Mouse (Mus musculus) heart, embryonic 11.5 days (tissue): ENCODE measurements around the gene Btf3l4. TPM values are rescaled to one million over a fixed set of nuclear protein-coding genes. Genes with fewer than 3 reads are reported as not detected.

Experiments
- ATAC-seq: fragments of 200-750 bp; cut with Nextera tagmentation; replicated peaks from 2 replicates; pipeline ENCODE4 v1.8.0; 2017; ENCODE audit warnings: moderate library complexity; ENCODE audit not compliant: insufficient number of reproducible peaks, low FRiP score, low TSS enrichment
- H3K27ac ChIP-seq: fragments of 300-500 bp; sonication (generic); 2 replicates; pipeline ENCODE4 v1.5.1; 2014; ENCODE audit warnings: mild to moderate bottlenecking, low read depth, low read length
- H3K27me3 ChIP-seq: fragments of 300-500 bp; sonication (generic); 2 replicates; pipeline ENCODE4 v1.6.1; 2014; ENCODE audit warnings: mild to moderate bottlenecking, low read length, mixed read lengths; ENCODE audit not compliant: control insufficient read depth, insufficient read depth
- H3K36me3 ChIP-seq: fragments of 300-500 bp; sonication (generic); 2 replicates; pipeline ENCODE4 v1.6.1; 2014; ENCODE audit warnings: mild to moderate bottlenecking, low read length, moderate library complexity, mixed read lengths; ENCODE audit not compliant: control insufficient read depth, insufficient read depth
- H3K4me1 ChIP-seq: fragments of 300-500 bp; sonication (generic); 2 replicates; pipeline ENCODE4 v1.6.1; 2014; ENCODE audit warnings: low read length; ENCODE audit not compliant: control insufficient read depth, insufficient read depth
- H3K4me2 ChIP-seq: fragments of 300-500 bp; sonication (generic); 2 replicates; pipeline ENCODE4 v1.6.1; 2014; ENCODE audit warnings: mild to moderate bottlenecking, moderate library complexity
- H3K4me3 ChIP-seq: fragments of 300-500 bp; sonication (generic); 2 replicates; pipeline ENCODE4 v1.5.1; 2014; ENCODE audit warnings: low read depth, low read length
- H3K9ac ChIP-seq: fragments of 300-500 bp; sonication (generic); 2 replicates; pipeline ENCODE4 v1.6.1; 2014; ENCODE audit warnings: mild to moderate bottlenecking, low read depth, low read length, moderate library complexity
- H3K9me3 ChIP-seq: fragments of 300-500 bp; sonication (generic); replicated peaks from 2 replicates; pipeline ENCODE4 v1.6.1; 2016; ENCODE audit warnings: low read length; ENCODE audit not compliant: control insufficient read depth
- WGBS: fragments of 180-500 bp; shearing (Covaris S2); extraction: QIAGEN DNeasy Blood & Tissue Kit; methylation state at CpG from one replicate; pipeline ENCODE4 v1.1.7; 2014; ENCODE audit not compliant: insufficient replicate concordance; 5-methylcytosine and 5-hydroxymethylcytosine counted together
- polyA plus RNA-seq: library from polyadenylated mRNA; unstranded; fragments of >200 nt; fragmentation: Nextera tagmentation; extraction: Ambion mirVana; gene quantifications from 2 replicates; pipeline ENCODE4 v1.2.1, GENCODE M21; 2014

Gene Btf3l4
- polyA plus RNA-seq, 1 experiment from 2014 or later = 162 TPM

DNA sequence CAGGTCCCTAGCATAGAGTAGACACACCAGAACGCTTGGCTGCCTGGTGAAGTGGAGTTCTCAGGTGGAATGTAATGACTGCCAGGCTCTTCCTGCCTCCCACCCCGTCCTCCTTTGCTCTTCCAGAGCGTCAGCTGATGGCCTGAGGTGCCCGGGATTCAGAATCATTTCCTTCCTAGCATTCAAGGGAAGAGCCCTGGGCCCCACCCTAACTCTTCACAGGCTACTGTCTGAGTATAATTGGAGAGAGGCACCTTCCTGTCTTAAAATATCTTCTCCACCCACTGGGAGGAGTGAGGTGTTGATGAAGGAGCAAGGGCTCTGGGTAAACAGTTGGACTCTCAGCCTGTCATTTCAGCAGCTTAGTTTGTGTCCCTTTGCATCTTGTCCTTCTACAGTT, 36.7 kb downstream of the Btf3l4 start:
- H3K36me3 ChIP-seq = no peaks in the 10 kb centered on the region
- no peak overlapping the region for H3K4me3 ChIP-seq
- no peak overlapping the region for H3K27ac ChIP-seq
- no peak for ATAC-seq
- no peaks in the 10 kb centered on the region for H3K27me3 ChIP-seq
- H3K9me3 ChIP-seq = no peaks in the 10 kb centered on the region
- H3K4me1 ChIP-seq = no peaks in the 10 kb centered on the region
- H3K4me2 ChIP-seq = no peak overlapping the region
- WGBS = 26% methylated on average over 4 of the region's 4 CpGs
- no peak overlapping the region for H3K9ac ChIP-seq

DNA sequence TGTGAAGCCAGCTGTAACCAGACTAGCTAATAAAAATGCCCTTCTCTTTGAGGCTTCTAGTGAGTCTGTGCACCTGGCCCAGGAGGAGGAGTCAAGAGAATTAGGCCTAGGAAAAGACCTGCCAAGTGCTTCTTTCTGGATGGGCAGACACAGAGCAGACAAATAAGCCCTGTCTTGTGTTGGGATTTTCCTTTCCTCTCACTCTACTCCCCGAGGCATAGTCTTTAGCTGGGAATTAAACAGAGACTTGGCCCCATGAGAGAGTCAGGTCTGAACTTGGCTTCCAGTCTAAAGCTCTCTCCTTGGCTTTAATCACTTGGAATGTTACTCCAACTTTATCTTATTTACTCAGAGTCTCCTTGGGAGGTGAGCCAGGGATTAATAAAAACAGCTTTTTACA, 39.5 kb downstream of the Btf3l4 start:
- no peaks in the 10 kb centered on the region for H3K4me1 ChIP-seq
- no peaks in the 10 kb centered on the region for H3K27me3 ChIP-seq
- H3K4me2 ChIP-seq = no peak overlapping the region
- ATAC-seq = no peak
- WGBS = 38% methylated on average over 1 of the region's 1 CpGs
- H3K9me3 ChIP-seq = no peaks in the 10 kb centered on the region
- H3K9ac ChIP-seq = no peak overlapping the region
- H3K4me3 ChIP-seq = no peak overlapping the region
- H3K36me3 ChIP-seq = no peaks in the 10 kb centered on the region
- no peak overlapping the region for H3K27ac ChIP-seq

DNA sequence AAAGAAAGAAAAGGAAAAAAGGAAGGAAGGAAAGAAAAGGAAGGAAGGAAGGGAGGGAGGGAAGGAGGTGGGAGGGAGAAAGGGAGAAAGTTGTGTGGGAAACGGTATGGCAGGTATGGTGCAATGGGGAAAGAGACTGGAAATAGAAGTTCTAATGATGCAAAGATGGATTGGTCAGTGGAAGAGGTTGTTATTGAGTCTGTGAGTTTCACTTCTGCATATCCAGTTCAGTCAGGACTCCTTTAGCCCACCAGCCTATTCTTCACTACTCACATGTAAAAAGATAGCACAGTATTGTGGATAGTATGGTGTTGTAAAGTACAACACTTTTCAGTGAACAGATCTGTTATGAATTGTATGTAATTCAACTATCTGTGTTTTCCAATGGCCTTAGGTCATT, 42.9 kb downstream of the Btf3l4 start:
- Histone ChIP-seq H3K36me3 (no peaks in the 10 kb centered on the region), H3K9me3 (no peaks in the 10 kb centered on the region), H3K9ac (no peak overlapping the region), H3K27me3 (no peaks in the 10 kb centered on the region), H3K4me1 (no peaks in the 10 kb centered on the region), H3K4me2 (no peak overlapping the region), H3K4me3 (no peak overlapping the region), H3K27ac (no peak overlapping the region)
- WGBS = 39% methylated on average over 1 of the region's 1 CpGs
- no peak for ATAC-seq

DNA sequence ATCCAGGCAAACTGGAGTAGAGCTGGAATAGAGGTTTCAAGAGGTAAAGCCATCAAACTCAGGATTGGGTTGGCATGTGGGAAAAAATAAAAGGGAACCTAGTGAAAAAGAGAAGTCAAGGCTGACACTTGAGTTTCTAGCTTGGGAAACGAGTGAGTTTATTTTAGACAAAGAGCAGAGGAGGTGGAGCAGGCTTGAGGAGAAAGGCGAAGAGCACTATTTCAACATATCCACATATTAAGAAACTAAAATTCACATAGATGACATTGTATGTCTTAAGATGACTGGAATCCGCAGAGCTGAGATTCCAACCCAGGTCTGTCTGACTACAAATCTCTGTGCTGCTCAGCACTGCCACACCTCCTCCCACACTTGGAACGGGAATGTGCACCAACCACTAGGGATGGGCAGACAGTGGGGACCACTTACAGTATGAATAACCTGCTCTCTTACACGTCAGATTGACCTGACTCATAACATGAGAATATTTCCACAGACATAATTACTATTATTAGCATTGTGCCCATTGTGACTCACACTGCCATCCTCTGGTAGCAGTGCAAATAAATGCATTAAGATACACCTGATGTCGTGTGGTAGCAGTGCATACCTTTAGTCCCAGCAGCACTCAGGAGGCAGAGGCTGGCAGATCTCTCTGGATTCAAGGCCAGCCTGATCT, 44.0 kb downstream of the Btf3l4 start:
- Histone ChIP-seq H3K36me3 (no peaks in the 10 kb centered on the region), H3K27me3 (no peaks in the 10 kb centered on the region), H3K9ac (no peak overlapping the region), H3K4me2 (no peak overlapping the region), H3K27ac (no peak overlapping the region), H3K9me3 (no peaks in the 10 kb centered on the region), H3K4me1 (no peaks in the 10 kb centered on the region), H3K4me3 (no peak overlapping the region)
- no peak for ATAC-seq
- WGBS = 63% methylated on average over 6 of the region's 6 CpGs

DNA sequence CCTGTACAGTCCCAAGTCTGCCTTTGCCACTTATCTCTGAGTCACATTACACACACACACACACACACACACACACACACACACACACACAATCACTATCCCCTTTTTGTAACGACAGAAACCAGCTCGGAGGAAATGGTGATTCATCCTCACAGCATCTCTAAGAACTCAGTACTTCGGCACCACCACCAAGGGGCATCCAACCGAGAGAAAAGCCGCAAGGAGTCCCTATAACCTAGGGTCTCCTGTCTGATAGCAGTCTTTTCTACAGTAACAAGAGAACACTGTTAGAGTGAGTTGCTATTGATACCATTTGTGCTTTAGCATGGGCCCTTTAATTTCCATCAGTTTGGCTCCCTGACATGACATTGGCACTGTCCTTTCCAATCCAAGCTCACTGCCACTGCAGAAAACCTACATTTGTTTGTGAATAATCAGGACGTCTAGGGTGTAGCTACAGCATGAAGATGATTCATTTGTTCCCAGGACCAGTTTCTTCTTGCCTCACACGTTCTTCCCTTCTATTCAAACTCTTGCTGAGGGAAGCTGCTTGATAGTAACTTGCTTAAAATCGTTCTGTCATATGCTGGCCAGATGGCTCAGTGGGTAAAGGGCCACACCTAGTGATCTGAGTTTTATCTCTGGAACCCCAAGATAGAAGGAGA, 50.9 kb downstream of the Btf3l4 start:
- Histone ChIP-seq H3K4me1 (no peaks in the 10 kb centered on the region), H3K36me3 (no peaks in the 10 kb centered on the region), H3K27ac (no peak overlapping the region), H3K4me2 (no peak overlapping the region), H3K4me3 (no peak overlapping the region), H3K9ac (no peak overlapping the region), H3K9me3 (no peaks in the 10 kb centered on the region), H3K27me3 (no peaks in the 10 kb centered on the region)
- no peak for ATAC-seq
- WGBS = 25% methylated on average over 8 of the region's 8 CpGs

DNA sequence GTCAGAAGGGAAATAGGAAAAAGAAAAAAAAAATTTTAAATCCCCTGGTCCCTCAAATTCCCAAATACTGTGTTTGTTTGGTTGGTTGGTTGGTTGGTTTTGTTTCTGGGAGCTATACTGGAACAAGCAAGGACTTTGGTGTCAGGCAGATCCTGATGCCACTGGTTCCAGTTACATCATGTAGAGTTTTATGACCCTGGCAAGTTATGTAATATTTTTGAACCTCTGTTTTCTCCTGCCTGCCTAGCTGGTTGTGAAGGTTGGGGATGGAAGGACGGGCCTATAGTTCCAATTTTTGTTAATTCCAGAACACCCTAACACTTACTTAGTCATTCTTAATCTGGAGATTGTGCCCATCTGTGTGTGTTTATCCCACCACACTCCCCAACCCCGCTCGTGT, 51.8 kb downstream of the Btf3l4 start:
- Histone ChIP-seq H3K27ac (no peak overlapping the region), H3K9ac (no peak overlapping the region), H3K36me3 (no peaks in the 10 kb centered on the region), H3K4me2 (peak overlapping the region; percentile 78; the same call in 1 of the 2 replicates), H3K4me1 (no peaks in the 10 kb centered on the region), H3K4me3 (no peak overlapping the region), H3K27me3 (no peaks in the 10 kb centered on the region), H3K9me3 (no peaks in the 10 kb centered on the region)
- ATAC-seq = no peak
- WGBS = 70% methylated on average over 3 of the region's 3 CpGs

DNA sequence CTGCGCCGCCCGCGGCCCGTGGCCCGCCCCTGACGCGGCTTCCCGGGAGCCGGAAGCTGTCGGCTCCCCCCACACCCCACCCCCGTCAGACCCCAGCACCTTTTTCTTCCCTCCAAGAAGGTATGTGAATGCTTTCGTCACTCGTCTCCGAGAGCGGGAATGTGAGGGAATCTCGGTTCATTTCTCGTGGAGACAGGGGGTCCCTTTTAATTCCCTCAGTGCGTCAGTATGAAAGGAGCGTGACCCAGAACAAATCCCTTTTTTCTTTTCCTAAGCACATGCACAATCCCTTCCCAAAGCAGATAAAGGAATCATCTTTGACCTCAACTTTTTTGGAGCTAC, 52.6 kb downstream of the Btf3l4 start:
- no peaks in the 10 kb centered on the region for H3K36me3 ChIP-seq
- H3K27ac ChIP-seq = peak overlapping the region; percentile 94
- no peak for ATAC-seq
- H3K27me3 ChIP-seq = no peaks in the 10 kb centered on the region
- H3K4me1 ChIP-seq = no peaks in the 10 kb centered on the region
- no peaks in the 10 kb centered on the region for H3K9me3 ChIP-seq
- H3K4me2 ChIP-seq = peak overlapping the region; percentile 78
- under 1% methylated on average over 20 of the region's 20 CpGs for WGBS
- peak overlapping the region; percentile 95 for H3K9ac ChIP-seq
- peak overlapping the region; percentile 80 for H3K4me3 ChIP-seq

DNA sequence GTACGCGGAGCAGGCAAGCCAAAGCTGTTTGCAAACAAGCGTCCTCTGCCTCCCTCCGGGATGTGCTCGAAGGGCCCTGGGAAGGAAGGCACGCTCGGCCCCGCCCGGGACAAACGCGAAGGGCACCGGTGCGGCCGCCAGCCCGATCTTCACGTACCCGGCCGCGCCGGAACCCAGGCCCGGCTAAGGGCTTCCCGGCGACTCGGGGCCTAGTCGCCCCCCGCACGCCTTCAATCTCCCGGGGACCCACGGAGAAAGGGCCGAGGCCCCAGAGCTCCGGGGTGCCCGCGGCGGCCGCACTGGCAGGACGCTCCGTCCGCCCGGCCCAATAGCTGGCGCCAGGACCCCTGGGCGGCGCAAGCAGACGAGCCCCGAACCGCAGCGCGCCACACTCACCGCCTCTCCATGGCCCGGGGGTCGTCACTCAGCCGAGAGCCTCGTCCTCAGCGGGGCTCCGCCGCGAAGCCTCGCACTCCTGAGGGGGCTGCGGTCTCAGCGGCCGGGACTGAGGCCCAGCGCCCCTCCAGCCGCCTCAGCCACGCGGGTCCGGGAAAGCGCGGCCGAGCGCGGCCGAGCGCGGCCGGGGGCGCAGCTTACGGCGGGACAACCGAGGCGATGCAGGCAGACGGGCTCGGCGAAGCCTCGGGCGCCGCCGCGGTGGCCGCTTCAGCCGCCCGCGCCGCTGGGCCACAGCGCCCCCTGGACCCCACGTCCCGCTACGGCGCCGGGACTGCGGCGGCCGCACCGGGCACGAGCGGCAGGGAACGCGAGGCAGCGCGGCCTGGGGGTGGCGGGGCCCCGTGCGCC, 53.2 kb downstream of the Btf3l4 start, which contains the start of gene Zfyve9:
TSS of gene Zfyve9 (minus strand) at position 742 of the 807 bp plus-strand sequence.
- H3K9ac ChIP-seq = peak within 1 kb of the TSS; percentile 95
- no peaks in the 10 kb centered on the region for H3K36me3 ChIP-seq
- peak within 1 kb of the TSS; percentile 80 for H3K4me3 ChIP-seq
- under 1% methylated on average over 84 of the region's 111 CpGs for WGBS
- no peaks in the 10 kb centered on the region for H3K27me3 ChIP-seq
- peak within 1 kb of the TSS; percentile 94 for H3K27ac ChIP-seq
- peak; percentile 86 for ATAC-seq
- peak within 1 kb of the TSS; percentile 78 for H3K4me2 ChIP-seq
- no peaks in the 10 kb centered on the region for H3K4me1 ChIP-seq
- H3K9me3 ChIP-seq = no peaks in the 10 kb centered on the region
